Mouse (Mus musculus) heart, postnatal 14 days (tissue): ENCODE measurements around the gene Cdh18. TPM values are rescaled to one million over a fixed set of nuclear protein-coding genes. Genes with fewer than 3 reads are reported as not detected.
"Not testable (repeated sequence)": the region's sequence is repeated elsewhere in the genome, so short reads cannot be mapped to it uniquely, and the experiment has no call there.

Experiments
- DNase-seq, 2 experiments: peaks; one replicate each; pipeline ENCODE4 v3.0.0; 2021 to 2022
- intact Hi-C: fragments of 180-260 bp; cut with DNase I; formaldehyde crosslinking; loops from one replicate; pipeline ENCODE4 v1.15.1; 2025
- total RNA-seq, 2 experiments: library from RNA; stranded (reverse); gene quantifications; 2 replicates each; pipeline ENCODE4 v1.2.3; 2021

Cdh18 gene
- total RNA-seq, 2 experiments from 2014 or later, result not detected

DNA sequence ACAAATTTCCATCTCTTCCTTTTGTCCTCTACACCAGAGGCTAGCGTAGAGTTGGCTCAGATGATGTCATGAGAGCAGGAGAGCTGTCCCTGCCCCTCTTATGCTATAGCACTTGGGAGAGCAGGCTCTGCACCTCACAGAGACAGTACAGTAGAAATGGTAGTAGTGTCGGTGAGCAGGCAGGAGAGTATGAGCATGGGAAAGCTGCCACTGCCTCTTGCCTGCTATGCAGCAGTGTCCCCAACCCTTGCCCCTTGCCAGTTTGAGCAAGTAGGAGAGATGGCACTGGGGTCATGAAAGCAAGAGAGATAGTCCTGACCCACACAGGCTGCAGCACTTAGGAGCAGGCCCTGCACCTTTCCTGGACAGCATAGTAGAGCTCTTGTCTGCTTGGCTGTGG, 607.1 kb downstream of the Cdh18 start:
- intact Hi-C loops, result no loop called here
- DNase-seq, result no peak

DNA sequence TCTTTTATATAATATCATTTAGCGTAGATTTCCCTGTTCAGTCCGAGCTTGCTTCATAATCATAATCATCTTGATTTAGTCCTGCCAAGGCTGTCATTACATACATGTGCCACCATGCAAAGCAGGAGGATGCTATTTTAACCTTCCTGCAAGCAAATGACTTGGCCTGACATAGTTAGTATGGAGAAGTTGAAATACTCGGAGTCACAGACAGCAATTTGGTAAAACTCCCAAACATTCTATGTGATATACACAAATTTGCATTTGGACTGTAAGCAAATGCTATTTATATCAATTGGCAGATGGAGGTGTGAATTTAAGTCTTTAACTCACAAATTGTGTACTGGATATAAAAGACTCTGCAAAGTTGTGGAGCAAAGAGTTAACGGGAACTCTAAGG, 616.0 kb downstream of the Cdh18 start:
- intact Hi-C loops, result no loop called here
- DNase-seq, result no peak

DNA sequence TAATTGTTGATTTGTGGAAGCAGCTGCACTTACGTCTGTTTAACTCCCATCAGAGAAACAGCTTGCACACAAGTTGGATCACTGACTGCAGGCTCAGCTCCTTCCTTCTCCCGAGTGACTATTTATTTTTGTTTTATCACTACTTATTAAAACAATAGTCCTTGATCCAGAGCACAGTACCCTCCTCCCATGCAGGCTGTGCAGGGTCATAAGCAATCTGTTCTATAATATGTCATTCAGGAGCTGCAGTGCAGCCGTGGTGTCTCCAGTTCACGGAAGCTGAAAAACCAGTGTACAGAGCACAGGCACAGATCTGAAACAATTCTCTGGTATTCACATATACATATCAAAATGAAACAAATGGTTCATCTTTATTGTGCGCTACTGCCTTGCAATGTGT, 625.8 kb downstream of the Cdh18 start:
- intact Hi-C loops, result no loop called here
- DNase-seq, result no peak

DNA sequence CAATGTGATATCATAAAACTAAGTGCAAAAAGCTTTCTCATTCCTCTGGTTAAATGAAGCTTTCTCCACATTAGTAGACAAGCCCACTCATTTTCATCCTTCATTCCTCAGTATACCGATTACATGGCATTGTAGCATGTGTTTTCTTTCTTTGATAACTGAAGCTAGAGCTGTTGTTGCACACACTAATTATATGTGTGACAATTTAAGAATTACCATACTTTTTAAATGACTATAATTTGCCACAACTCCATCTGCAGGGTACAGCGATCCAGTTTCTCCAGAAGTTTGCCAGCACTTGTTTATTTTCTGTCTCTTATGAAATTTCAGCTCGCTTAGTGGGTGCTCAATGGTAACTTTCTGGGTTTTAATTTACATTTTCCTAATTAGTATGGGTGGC, 663.2 kb downstream of the Cdh18 start:
- DNase-seq, result no peak
- intact Hi-C loops, result no loop called here

DNA sequence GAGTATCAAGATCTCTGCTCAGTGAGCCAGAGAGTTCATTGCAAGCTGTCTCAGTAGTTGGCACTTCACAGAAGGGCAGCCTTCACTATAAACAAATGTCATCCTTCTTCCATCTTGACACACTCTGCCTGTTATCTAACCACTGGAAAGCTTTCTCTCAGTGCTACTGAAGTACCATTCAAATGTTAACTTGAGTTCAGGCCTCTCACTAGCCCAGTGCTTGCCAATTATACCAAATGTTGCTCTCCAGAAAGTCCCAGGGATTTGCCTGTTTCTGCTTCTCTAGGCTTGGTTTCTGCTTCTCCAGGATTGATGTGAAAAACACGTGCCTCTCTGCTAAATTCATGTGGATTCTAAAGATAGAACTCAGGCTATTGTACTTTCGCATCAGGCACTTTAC, 681.8 kb downstream of the Cdh18 start:
- intact Hi-C loops, result no loop called here
- no peak for DNase-seq

DNA sequence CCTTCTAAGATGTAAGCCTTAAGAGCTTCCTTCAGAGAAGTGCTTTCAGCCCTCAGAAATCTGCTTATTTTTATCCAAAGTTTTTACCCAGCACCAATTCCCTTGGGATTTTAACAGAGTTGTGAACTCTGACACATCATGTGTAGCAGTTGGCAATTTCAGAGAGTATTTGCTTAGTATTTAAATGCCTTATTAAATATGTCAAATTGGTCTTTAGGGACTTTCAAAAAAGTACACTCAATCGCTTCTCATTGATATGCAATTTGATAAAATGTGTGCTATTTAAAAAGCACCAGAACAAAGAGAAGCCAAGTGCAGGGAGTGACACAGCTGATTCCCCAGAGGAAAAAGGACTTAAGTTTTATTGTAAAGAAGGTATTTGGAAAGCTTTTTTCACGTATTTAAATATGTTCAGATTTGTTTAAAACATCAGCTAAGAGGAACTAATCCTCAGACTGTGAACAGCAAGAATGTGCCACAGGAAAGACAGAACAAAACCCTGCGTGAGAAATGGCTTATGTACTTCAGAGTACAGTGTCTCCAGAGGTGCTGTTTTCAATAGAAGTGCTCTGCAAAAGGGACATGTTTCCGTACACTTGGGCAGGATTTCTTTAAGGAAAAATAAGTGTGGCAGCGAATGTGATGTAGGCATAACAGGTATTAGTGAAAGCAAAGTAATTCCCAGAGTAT, 709.1 kb downstream of the Cdh18 start:
- DNase-seq, result no peak
- intact Hi-C loops, result no loop called here

DNA sequence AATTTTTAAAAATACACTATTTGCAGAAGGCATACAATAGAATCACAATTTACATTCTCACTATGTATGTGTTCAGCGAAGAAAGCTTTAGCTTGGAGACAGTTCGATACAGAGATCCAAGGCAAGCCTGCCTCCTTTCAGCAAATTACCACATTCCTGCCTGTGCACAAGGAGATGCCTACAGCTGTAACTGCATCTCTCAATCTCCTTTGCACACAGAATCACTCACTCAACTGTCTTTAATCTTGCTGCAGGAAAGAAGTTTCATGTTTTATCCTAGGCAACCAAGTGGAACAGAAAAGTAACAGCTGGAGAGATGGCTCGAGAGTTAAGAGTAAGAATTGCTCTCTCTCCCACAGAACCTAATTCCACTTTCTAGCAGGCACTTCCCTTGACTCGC, 729.6 kb downstream of the Cdh18 start:
- intact Hi-C loops, result no loop called here
- no peak for DNase-seq

DNA sequence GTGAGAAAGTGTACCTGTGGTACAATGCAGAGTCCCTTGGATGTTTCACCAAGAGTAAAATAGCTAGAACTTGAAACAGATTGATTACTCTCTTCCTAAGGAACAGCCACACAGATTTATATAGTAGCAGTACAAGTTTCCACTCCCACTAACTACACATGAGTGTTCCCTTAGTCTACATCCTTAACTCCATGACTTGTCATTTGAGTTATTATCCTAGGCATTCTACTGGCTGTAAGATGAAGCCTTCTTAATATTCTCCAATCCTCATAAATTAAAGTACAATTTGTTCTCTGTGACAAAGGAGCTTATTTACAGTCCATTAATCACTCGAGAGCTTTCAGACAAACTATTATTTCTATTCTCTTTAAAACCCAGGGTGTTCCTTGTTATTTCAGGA, 756.2 kb downstream of the Cdh18 start:
- intact Hi-C loops, result no loop called here
- DNase-seq, result no peak

DNA sequence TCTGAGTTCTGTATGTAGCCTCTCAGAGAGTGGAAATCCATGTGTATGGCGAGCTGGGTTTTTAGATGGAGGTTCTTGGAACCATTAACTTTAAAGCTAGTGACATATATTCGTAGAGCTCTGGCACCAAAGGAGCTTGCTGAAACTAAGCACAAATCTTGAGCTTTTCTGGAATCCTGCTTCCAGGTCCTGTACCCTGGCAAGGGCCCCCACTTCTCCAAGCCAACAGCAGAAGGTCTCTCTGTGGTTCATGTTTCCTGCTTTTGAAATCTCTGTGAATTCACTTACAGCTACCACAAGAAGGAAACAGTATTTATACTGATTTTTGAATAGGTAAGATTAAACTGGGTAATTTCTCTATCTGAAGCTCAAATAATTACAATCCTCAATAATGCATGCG, 767.9 kb downstream of the Cdh18 start:
- DNase-seq, result no peak
- intact Hi-C loops, result no loop called here

DNA sequence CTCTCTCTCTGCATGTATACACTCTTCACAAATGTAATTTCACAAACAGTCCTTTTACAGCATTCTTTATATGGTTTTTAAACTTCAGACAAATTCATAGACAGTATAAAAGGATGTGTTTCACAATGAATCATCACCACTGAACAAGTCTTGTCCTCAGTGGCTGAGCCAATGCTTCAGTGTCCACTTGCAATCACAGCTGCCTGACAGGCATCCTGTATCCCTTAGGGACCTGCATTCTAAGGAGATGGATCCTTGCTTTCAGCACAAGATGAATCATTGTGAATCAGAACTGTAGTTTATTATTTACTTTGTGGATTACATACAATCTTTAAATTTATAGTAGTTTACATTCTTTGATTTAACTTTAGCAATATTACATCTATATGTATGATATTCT, 768.6 kb downstream of the Cdh18 start:
- no peak for DNase-seq
- intact Hi-C loops, result no loop called here

DNA sequence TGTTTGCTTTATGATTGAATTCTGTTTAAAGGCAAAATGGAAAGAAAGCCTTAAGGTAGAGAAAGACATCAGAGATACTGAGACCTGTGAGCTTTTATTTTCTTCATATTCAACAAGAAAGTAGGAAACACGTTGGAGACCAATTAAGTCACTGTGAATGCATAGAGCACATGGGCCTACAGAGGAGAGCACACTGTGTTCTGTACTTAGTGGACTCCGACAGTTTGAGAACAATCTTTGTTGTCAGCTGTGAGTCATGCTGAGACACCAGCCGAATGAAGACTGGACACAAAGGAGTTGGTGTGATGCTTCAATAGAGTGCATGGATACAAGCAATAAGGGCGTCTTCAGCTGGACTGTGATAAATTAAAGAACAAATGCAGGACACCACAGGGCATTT, 791.5 kb downstream of the Cdh18 start:
- intact Hi-C loops, result not testable (repeated sequence)

DNA sequence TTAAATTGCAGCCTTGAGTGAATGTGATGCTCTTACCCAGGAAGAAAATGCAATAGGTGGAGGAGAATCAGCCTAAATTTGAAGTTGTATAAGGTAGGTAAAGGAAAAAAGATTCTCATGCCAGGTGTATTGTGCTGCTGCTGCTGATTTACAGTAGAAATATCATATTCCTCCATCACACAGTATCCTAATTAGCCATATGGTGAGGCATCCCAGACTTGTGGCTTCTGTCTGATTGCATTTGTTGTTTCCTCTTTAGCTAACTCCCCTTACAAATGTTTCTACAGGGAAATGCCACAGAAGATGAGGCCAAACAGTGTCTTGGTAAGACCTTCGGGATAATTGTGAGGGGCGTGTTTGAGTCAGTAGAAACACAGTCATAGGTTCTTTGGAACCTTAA, 802.3 kb downstream of the Cdh18 start:
- intact Hi-C loops, result no loop called here

More for the DNA sequence above, 791.5 kb downstream of the Cdh18 start:
- DNase-seq, result not testable (repeated sequence)

DNA sequence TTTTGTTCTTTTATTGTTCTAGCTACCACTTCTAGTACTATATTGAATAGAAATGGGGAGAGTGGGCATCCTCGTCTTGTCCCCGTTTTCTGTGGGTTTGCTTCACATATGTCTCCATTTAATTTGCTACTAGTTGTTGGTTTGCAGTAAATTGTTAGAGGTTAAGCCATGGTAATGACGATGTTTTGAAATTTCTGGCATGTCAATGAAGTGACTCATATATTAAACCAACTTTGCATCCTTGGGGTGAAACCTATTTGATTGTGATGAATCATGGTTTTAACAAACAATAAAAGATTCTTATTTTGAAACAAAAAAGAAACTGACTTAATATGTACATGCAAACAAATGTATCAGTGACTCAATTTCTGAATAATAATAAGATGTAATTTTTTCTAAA, 817.5 kb downstream of the Cdh18 start:
- DNase-seq, result no peak
- intact Hi-C loops, result no loop called here

More for the DNA sequence above, 802.3 kb downstream of the Cdh18 start:
- DNase-seq, result no peak

DNA sequence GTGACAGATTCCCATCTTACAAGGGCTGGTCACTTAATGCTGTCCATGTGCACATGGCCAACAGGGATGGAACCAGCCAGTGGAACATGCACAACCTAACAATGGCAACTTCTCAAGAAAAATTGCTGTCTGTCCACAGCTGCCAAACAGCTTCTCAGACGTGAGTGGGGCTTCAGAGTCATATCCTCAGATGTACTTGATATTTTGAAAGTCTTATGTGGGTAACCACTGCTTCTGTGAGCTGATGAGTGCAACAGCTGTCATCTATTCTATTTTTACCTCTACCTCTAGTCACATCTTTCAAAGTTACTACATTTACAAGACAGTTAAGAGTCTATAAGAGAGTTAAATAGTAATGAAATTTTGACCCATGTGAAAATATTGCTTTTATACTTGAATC, 818.9 kb downstream of the Cdh18 start:
- no peak for DNase-seq
- intact Hi-C loops, result no loop called here

DNA sequence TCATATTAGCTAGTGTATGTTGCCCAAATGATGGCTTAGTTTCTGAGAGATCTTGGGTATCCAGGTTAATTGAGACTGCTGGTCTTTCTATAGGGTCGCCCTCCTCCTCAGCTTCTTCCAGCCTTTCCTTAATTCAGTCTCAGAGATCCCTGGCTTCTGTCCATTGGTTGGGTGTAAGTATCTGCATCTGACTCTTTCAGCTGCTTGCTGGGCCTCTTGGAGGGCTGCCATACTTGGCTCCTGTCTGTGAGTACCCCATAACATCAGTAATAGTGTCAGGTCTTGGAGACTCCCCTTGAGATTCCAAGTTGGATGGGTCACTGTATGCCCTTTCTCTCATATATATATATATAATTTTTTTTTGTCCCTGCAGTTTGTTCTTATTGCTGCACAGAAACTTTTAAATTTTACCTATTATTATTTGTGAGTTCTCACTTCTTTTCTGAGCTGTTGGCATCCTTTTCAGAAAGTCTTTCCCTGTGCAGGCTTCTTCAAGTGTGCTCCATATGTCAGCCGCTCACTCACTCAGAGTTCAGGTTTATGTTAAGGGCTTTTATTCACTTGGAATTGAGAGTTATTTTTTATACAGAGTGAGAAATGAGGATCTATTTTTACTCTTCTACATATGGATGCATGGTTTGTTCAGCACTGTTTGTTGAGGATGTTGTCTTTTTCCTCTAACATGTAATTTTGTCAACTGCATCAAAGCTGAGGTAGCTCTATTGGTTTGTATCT, 829.4 kb downstream of the Cdh18 start:
- DNase-seq, result no peak
- intact Hi-C loops, result no loop called here

DNA sequence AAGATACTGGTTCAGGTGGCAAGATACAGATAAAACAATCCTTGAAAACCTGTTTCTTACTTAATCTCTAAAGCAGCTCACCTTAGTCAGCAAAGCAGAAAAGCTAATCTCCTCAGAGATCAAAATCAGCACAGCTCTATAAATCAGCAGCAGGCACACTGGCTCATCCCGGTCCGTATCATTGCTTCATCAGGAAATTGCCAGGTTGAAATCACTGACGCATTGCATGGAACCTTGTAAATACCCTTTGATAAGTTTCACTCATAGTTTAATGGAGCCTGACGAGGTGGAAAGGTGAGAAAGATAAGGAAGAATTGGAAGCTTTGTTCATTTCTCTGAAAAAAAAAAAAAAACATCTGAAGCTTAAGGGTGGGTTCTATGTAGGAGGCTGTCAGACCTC, 837.0 kb downstream of the Cdh18 start:
- DNase-seq, result no peak
- intact Hi-C loops, result no loop called here

DNA sequence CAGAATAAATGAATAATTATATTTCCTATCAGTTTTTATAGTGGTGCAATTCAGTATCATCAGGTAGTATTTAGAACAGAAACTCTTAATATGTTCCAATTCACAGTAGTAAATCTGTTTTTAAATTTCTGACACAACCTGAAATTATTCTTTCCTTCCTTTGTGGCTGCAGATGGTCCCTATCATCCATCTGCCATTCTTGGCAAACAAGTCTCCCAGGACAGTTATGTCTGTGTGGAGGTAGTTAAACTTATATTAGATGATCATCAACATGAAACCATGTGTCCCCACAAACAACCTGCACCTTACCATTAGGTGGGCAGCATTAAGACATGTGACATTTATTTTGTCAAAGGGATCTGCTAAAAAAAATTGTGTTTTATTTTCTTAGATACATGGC, 847.8 kb downstream of the Cdh18 start:
- DNase-seq, result no peak
- intact Hi-C loops, result no loop called here

DNA sequence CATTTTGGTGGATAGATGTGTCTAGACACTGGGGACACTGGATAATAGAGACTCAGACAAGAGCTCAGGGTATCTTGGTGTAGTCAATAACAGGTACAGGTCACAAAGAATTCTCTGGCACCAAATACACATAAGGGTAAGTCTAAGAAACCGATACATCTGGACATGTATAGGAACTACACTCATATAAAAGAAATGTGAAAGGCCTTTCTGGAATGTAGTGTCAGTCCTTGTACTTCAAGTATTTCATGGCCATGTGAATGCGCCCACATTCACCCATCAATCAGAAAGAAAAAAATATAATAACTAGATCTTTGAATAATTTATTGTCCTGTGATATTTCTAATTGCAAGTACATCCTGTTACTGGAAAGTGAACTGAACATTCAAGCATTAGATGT, 855.0 kb downstream of the Cdh18 start:
- intact Hi-C loops, result no loop called here
- no peak for DNase-seq

DNA sequence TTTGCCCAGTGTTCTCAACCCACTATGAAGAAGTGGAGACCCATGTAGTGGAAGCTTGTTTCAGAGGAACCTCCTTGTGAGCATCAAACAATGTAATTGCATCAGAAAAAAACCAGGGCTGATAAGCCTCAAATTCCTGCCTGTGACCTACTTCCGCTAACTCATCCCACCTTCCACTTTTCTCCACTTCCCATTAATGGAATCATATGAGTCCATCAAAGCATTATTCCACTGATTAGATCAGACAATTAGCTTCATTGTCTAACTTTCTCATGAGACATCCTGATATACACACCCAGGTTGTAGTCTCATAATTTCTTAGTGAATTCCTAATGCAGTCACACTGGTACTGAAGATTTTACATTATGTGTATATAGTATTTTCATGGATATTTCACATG, 859.4 kb downstream of the Cdh18 start:
- DNase-seq, result no peak
- intact Hi-C loops, result no loop called here

DNA sequence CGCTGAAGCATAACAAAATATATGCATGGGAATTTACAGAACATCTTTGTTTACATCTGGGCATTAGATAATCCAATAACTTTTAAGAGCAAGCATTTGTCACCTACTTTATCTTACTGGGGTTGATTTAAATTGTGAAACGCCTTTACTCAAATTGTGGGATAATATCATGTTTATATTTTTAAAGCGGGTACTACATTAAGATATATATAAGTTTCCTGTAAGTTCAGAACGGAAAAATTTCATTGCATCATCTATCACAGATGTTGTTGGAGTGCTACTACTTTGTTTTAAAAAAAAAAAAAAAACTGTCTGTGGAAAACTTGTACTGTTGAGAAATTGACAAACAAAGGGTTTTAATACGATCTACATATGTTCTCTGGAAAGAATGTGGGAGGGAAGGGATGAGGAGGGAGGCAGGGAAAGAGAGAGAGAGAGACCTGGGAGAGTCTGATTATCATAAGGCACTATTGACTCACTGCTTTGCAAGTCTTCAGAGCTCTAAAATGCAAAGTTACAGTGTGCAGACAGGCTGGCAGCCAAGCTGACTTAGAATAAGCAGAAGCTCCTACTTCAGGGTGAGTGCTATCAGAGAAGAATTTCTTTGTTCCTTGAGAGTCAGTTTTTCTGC, 867.7 kb downstream of the Cdh18 start:
- no peak for DNase-seq
- intact Hi-C loops, result no loop called here

DNA sequence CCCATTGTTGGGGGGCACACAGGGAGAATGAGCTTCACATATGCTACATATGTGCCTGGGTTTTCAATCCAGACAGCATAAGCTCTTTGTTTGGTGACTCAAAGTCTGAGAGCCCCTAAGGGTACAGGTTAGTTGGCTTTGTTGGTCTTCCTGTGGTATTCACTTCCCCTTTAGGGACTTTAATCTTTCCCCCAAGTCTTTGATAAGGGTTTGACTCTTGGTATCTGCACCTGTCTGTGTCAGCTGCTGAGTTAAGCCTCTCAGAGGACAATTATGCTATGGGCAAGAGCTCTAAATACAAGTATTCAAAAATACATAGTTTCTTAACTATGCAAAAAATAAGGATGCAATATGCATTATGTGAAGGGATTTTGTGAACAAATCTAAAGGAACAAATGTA, 869.3 kb downstream of the Cdh18 start:
- intact Hi-C loops, result no loop called here
- no peak for DNase-seq

DNA sequence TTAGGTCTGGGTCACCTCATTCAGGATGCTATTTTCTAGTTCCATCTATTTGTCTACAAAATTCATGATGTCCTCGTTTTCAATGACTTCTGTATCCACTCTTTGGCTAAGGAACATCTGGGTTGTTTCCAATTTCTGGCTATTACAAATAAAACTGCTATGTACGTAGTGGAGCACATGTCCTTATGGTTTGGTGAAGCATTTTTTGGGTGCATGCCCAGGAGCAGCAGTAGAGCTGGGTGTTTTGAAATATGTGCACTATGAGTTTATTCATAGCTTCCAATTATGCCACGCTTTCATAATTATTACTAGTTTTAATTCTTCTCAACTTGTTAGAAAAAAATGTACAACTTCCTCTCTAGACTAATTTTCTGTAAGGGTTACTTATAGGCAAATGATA, 871.2 kb downstream of the Cdh18 start:
- intact Hi-C loops, result no loop called here

More for the DNA sequence above, 871.2 kb downstream of the Cdh18 start:
- DNase-seq, result no peak
